Mouse (Mus musculus): ENCODE data around the gene Arrdc2.

The Arrdc2 gene

DNA sequence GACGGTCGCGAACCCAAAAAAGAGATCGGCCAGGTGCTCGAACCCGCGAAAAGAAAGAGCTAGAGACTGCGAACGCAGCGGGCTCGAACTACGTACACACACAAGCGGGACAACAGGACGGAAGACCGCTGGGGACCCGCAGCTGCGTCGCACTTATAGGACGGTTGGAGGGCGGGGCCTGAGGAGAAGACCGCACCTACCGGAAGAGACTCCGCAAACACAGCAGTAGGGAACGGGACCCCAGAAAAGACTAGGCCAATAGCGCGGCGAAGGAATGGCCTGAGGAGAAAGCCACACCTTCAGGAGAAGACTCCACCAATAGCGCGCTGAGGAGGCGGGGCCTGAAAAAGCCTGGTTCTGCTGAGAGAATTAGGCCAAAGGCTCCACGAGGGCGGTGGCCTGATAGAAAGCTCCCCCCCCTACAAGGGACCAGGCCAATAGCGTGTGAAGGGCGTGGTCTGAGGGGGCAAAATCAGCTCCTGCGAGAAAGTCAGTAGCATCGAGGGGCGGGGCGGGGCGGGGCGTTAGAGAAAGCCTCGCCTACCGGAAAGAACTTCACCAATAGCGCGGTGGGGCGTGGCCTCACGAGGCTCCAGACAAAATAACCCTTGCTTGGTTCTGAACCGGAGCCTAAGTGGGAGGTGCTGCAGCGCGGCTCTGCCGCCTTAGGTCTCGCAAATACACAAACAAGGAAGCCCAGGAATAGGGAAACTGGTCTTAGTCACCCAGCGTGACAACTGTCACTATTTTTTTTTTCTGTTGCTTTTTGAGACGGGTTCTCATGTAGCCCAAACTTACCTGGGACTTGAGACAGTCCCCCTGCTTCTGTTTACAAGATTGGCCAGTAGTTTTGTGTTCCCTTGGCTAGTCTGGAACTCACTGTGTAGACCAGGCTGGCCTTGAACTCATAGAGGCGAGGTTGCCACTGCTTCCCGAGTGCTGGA lies at the start of gene Arrdc2:
TSS of gene Arrdc2 (minus strand) at position 313 of the 944 bp plus-strand sequence.
- DNase-seq = peak; percentile 97

DNA sequence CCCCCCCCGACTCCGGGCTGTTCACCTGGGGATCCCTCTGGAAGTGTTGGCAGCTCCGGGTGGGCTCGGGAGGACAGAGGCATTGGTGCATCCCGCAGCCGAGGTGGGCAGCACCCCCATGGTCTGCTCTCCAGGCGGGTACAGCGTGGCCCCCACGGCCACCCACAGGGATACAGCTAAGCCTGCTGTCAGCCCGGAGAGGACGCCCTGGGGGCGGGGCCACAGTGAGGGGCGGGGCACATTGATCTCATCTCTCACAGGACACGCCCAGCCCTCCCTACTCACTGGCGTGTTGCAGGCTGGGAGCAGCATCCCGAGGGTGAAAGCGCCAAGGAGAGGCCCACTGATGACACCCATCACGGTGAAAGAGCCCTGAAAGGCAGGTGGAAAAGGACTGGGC lies 48.1 kb upstream of the Arrdc2 start:
- no peak for DNase-seq

DNA sequence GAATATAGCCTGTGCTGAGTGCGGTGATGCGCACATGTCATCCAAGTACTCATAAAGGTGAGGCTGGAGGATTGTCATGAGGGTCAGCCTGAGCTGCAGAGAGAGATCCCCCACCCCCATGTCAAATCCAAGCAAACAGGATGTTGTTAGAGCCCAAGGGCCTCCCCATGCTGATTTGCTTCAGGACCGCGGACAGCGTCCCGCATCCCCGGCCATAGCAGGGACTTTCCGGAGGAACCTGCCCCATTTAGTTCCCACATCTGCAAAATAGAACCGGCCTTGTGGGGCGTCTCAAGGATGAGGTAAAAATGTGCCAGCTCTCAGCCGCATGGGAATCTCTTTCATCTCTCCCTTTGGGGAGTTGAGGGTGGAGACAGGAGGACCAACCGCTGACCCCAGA lies 46.1 kb upstream of the Arrdc2 start:
- DNase-seq = no peak

DNA sequence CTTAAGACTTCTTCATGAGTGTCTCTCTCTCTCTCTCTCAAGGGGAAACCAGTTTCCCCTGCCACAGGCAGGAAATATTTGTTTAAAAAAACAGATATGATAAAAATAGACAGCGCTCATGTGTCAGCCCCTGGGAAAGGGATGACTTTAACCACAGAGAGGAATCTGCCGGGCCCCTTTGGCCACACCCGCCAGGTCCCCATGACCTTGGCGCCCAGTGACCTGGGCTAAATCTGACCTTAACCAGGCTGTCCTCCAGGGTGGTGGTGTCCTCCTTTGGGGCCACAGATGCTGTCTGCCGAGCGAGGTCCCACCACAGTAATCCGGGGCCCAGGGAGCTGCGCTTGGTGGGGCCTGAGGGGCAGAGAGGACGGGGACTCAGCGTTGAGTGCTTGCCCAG lies 45.2 kb upstream of the Arrdc2 start:
- no peak for DNase-seq

DNA sequence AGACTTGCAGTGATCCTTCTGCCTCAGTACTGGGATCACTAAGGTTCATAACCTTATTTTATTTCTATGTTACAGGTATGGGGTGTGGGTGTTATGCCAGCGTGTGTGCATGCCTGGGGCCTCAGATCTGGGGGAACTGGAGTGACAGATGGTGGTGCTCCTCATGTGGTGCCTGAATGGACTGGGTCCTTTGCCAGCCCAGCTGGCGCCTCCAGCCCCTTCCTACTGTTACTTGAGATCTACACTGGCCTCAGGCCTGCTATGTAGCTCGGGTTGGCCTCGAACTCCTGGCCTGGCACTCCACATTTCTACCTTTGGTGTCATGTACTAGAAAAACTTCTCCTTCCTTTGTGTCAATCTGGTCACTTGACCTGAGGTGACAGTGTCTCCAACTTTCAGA lies 44.7 kb upstream of the Arrdc2 start:
- DNase-seq = no peak

DNA sequence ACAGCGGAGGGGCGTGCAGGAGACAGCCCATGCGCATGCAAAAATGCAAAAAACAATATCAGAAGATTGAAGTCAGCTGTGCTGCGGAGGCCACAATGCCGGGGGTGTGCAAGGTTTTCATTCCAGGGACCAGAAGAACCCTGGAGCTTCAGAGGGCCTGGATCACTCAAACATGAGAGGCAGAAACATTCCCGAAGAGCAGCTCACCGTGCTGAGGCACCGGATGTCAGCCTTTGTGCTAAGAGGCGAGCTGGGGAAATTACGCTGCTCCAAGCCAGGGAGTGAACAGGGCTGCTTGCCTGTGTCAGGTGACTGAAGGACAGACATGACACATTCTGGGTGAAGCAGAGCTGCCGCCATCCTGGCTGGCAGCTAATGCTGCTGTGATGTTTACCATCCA lies 41.0 kb upstream of the Arrdc2 start:
- no peak for DNase-seq

DNA sequence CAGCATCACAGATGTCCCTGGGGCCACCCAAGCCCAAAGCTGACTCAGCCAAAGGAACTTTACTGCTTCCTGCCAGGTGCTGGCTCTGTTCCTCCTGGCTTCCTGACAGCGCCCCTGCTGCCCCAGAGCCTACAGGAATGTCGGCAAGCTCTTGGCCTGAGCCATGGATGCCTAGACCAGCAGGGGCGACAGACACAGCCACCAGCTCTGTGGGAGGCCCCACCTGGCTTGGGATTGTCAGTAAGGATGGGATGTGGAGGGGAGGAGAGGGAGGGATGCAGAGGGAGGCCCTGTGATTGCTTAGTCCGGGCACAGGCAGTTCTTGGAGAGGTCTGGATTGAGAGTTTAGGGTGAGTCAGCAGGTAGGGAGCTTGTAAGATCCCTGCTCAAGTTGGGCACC lies 40.6 kb upstream of the Arrdc2 start:
- DNase-seq = no peak

DNA sequence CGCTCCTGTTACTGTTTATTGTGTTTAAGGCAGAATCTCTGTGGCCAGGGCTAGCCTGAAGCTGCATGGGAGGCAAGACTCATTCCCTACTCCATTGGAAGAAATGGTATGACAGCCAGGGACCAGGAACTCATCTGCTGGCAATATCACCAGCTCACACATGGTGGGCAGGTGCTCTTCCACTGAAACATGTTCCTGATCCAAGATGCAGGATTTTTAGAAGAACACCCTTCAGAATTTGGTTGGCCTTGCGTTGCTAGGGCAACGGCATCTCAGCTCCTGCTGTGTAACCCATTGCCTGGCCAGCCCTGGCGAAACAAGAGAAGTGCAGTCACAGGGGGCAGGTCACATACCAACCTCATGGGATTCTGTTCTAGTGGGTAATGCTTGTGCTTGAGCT lies 40.0 kb upstream of the Arrdc2 start:
- no peak for DNase-seq

DNA sequence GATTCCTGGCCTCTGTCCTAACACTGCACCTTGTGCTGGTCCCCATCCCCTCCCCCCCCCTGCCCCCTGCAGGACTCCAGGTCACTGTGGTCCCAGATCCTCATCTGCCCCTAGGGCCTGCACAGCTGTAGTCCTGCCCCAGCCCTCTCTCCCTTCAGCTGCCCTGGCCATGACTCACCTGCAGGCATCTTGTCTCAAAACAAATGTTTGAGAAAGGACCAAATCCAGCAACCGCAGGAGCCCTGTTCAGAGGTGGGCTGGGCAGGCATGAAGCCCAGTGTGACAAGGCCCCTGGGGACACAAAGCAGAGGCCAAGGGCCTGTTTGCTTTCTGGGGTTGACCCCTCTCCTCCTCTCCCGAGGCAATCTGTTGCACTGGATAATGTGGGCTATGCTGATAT lies 38.7 kb upstream of the Arrdc2 start:
- DNase-seq = no peak

DNA sequence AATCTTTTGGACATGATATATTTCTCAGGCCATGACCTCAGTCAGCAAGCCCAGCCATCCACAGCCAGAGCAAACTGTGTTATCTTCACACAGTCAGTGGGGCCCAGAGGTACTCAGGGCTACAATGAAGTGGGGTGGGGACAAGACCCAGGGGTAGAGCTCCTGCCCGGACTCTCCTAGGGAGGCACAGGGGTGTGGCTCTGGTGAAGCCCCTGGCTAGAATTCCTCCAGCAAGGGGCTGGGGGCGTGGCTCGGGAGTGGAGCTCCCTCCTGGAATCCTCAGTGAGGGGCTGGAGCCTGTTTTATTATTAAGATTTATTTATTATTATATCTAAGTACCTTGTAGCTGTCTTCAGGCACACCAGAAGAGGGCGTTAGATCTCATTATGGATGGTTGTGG lies 36.9 kb upstream of the Arrdc2 start:
- no peak for DNase-seq

DNA sequence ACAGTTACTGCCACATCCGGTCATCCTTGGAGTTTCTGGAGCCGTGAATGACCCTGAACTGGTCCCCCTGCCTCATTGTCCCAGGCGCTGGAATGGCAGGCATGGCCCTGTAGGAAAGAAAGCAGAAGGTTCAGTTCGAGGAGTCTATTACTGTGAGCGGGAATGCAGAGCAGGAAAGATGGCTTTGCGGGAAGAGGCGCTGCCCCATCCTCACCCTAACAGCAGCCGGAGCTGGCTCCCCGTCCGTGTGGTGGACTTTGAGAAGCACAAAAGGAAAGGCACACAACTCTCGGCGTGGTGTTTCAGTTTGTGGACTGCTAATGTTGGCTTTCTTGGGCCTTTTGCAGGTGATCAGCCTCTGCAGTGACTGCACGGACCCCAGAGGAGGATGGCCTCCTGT lies 34.9 kb upstream of the Arrdc2 start:
- no peak for DNase-seq

DNA sequence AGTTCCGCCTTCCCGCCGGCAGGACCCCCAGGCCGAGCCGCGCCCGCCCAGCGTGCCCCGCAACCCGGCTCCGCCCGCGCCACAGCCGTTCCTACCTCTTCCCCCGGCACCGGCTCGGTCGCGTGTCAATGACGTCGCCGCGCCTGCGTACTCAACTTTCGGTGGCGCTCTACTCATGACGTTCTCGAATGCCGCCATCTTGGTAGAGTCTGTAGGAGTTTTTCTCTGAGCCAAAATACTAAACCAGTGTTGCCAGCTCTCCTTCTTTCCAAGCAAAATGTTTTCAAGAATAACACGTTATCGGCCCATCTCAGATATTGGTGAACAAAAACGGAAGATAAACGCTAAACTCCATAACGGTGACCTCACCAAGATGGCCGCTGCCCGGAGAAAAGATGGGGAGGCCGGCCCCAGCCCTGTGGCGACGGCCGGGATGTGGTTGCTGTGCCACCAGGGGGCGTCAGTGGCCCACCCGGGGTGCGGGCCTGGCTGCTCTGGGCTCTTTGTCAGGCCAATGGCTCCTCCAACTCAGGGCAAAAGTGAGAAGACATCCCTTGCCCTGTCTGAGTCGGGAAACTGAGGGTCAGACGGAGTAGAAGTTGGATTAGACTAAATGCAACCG lies 34.0 kb upstream of the Arrdc2 start, which contains the start of gene Ccdc124:
TSS of gene Ccdc124 (minus strand) at position 572 of the 622 bp plus-strand sequence.
- peak; percentile 93 for DNase-seq

DNA sequence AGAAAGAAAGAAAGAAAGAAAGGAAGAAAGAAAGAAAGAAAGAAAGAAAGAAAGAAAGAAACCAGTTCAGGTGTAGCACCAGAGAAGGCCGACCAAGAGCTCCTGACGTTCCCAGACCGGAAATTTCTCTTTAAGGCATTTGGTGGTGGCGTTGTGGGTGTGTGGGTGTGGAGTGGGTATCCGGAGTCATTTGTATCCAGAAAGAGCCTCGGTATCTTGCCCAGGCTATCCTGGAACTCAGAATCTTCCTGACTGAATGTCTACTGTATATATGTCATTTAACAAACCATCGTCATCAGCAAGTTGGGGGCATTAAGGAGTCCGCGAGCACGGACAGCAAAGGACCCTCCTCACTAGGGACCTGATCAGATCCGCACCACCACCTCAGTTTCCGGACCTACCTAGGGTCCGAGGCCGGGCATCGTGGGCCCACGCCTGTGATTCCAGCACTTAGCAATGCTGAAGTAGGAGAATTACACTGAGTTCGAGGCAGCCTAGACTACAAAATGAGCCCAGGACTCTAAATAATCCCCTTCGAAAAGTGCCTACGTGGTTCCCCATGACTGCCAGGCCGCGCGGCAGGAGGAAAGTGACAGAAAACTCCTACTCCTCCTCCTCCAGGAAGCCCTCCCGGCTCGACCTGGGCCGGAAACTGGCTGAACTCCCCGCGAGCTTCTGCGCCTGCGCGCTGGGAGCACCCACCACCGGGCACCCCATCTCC lies 33.3 kb upstream of the Arrdc2 start:
- DNase-seq = no peak

DNA sequence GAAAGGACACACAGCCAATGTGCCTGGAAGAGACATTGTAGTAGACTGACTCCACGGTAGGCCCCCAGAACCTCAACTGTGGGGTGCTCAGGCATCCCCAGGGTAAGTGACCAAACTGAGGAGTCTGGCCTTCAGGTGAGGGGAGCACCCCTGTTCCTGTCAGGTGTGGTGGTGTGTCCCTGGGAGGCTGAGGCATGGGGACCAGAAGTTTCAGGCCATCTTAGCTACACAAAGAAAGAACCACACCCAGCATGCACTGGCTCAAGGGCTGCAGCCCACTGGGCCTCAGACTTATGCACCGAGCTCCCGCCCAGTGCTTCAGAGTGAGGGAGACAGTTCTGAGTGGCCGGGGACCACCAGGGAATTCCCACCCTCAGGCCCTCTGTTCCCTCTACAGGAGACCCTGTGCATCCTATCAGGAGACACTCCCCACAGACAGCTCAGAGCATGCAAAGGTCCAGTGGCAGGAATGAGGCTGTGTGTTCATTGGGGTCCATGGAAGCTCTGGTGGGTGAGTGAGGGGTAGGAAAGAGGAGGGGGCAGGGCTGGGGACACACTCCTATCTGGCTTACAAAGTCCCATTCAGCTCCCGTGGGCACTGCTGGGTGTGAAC lies 31.8 kb upstream of the Arrdc2 start:
- DNase-seq = no peak

DNA sequence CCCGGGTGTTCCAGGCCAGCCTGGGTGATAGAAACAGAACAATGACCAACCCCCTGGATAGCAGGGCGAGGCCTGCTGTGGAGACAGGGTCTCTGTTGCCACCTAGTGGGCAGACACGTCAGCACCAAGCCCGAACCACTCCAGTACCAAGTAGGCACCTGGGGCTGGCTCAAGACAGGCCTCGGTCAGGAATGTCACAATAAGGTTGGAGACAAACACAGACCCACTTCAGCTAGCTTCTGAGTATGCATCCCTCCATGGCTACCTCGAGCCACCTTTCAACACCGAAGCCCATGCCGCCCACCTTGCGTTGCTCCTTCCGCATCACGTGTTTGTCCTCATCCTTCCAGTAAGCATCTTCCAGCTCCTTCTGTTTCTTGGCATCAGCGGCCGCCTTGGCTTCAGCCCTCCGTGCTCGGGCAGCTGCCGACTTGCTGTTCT lies 30.1 kb upstream of the Arrdc2 start:
- DNase-seq = peak; percentile 74

DNA sequence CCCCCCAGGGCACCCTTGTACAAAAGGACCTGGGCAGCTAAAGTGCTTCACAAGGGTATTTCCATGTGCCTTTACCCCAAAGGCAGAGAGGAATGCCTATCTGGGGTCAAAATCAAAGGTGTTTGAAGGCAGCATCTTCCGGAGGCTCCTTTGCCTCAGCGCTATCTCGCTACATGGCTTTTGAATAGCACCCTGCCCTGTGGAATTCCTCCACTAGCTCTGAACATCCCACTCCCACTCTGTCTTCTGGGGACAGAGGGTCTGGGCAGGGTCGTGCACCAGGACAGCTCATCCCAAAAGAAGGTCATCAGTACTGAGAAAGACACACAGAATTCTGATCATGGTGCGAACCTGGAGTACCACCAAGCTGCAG lies 29.7 kb upstream of the Arrdc2 start:
- DNase-seq = no peak

DNA sequence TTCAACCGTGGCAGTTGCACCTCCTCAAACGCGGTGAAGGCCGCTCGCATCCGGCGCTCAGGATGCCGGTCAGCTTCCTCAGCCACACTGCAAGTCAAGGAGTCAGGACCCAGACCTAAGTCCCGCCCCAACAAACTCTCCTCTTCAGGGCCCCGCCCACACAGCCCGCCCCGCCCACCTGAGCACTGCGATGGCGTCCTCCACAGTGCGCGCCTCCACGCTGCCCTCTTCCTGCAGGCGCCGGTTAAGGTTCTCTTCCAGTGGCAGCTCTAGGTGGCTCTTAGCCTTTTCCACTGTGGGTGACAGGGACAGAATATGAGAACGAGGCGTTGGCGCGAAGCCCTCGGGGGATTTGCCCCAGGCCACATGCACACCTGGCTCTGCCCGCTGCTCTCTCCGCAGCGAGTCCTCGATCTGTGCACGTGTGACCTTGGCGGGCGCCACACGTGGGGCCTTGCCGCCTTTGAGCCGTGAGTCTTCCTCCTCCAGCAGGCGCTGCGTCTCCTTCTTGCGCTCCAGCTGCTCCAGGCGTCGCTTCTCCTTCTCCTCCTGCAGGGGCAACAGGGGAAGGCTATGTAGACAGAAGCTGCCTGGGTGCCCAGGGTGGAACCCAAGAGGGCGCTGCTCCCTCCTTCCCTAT lies 29.2 kb upstream of the Arrdc2 start:
- no peak for DNase-seq

DNA sequence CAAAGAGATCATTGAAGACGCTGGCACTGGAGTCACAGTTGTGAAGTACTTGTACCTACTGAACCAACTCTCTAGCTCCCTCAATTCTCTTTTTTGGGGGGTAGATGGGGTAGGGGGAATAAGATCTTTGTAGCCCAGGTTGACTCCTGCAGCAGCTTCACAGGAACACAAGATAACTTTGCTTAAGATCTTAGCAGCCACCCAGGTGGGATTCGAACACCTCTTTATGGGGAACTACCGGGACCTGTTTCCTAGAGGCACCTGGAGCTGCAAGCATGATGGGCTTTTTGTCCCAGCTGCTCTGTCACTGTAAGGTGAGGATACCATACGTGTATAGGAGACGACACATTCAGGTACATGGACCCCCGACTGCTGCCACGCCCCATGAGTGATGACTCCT lies 27.0 kb upstream of the Arrdc2 start:
- no peak for DNase-seq

DNA sequence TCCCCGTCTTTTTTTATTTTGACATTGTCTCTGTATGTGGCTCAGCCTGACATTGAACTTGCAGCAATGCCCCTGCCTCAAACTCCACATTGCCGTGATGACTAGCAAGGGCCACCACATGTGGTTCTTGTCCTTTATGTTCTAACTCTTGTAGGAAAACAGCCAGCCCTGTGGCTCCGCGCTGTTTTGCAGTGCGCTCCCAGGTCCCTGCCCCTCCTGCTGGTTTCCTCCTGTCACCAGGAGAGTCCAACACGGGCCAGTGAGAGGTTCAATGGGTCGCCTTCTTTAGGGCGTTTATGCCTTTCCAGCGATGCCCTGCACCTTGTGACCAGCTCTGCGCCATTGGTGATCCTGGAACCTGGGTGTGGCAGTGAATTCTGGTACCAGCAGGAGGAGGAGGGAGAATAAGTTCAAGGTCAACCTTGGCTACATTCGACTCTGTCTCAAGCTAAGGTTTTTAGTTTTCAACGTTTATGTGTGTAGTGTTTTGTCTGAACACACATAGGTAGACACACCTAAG lies 26.5 kb upstream of the Arrdc2 start:
- DNase-seq = no peak

DNA sequence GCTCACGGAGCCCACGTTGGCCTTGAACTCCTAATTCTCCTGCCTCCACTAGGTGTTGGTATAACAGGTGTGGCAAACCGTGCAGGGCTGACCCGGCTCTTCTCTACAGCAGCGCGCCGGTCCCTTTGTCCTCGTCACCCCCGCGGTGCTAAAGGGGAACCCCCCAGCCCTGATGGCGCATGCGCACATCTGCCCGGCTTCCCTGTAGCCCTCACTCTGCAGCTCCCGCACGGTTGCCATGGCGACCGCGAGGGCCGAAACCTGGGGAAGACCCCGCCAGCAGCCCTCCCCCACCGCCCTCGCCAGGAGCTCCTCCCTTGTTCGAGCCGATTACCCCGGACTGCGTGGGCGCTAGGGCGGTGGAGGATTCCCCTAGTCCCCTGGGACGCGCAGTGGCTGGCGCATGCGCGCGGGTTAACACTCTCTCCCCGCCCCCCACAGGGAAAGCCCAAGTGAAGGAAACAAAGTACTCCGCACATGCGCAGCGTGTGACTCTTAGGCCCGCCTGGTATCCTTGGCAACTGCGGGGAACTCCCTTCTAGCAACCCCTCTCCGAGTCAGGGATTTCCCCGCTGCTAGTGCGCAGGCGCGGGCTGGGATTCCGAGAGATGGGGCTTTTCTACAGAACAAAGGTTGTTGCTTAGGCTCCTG lies 26.0 kb upstream of the Arrdc2 start:
- DNase-seq = peak; percentile 99

DNA sequence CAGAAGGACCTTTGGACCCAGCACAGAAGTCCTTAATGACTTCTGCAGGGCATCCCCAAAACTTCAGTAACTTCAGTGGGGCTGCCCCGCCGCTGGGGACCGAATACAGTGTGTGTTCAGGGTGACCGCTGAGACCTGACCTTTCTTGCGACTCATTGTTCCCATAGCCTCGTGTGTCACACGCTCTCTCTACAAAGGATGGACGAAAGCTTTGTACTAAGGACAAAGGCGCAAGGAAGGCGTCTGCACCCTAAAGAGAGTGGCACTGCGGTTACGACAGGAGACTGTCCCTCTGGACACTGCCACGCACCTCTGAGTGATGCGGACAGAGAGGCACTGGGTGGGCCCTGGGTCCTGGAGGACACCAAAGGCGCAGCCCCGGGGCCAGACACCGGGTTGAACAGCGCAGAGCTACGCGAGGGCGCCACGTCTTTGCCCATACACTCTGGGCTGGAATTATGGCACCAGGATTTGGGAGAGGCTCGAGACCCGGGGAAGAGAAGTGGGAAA lies 25.2 kb upstream of the Arrdc2 start:
- DNase-seq = no peak

Data from right cerebral cortex, postnatal 25 days (tissue).